Mouse (Mus musculus) c-Kit-positive CD71-positive TER-119-positive erythroid progenitor cells, embryonic 14.5 days (primary cell): ENCODE measurements around the gene Hic1.
"Not testable (repeated sequence)": the region's sequence is repeated elsewhere in the genome, so short reads cannot be mapped to it uniquely, and the experiment has no call there.

Source experiments
- DNase-seq: peaks from one replicate; pipeline ENCODE4 v3.0.0-alpha.2; 2013; ENCODE audit warnings: low spot score

Hic1 gene

GRCm38 (mm10) chr11:75192336-75193214, 23.3 kb upstream of the Hic1 start:
- peak; percentile 63 for DNase-seq

GRCm38 (mm10) chr11:75191841-75192240, 22.5 kb upstream of the Hic1 start:
- DNase-seq, result no peak

GRCm38 (mm10) chr11:75190905-75191441, 21.7 kb upstream of the Hic1 start, which contains the start of gene Dph1:
Dph1 (minus strand) TSS chr11:75191241.
- DNase-seq, result no peak

GRCm38 (mm10) chr11:75190371-75190724, 21.0 kb upstream of the Hic1 start:
- peak; percentile 86 for DNase-seq

- peak; percentile 47 for DNase-seq
Observed at GRCm38 (mm10) chr11:75189713-75190370, 20.5 kb upstream of the Hic1 start.

- DNase-seq, result no peak
Observed at GRCm38 (mm10) chr11:75184986-75185385, 15.7 kb upstream of the Hic1 start.

GRCm38 (mm10) chr11:75184573-75184972, 15.3 kb upstream of the Hic1 start:
- DNase-seq, result no peak

GRCm38 (mm10) chr11:75183917-75184570, 14.7 kb upstream of the Hic1 start:
- no peak for DNase-seq

- DNase-seq, result peak; percentile 83
Observed at GRCm38 (mm10) chr11:75178672-75179208, 9.4 kb upstream of the Hic1 start, which contains the start of gene Ovca2. Ovca2 (minus strand) TSS chr11:75178835.

GRCm38 (mm10) chr11:75178011-75178410, 8.7 kb upstream of the Hic1 start:
- DNase-seq, result no peak

GRCm38 (mm10) chr11:75174574-75174973, 5.3 kb upstream of the Hic1 start:
- DNase-seq, result not testable (repeated sequence)

GRCm38 (mm10) chr11:75173799-75174165, 4.5 kb upstream of the Hic1 start:
- no peak for DNase-seq

GRCm38 (mm10) chr11:75173095-75173798, 3.9 kb upstream of the Hic1 start:
- DNase-seq, result peak; percentile 72

GRCm38 (mm10) chr11:75172151-75173094, 3.1 kb upstream of the Hic1 start:
- no peak for DNase-seq

GRCm38 (mm10) chr11:75171186-75171865, 2.0 kb upstream of the Hic1 start:
- no peak for DNase-seq

GRCm38 (mm10) chr11:75170136-75170751, 925 bp upstream of the Hic1 start:
- DNase-seq, result peak; percentile 86

- DNase-seq, result peak; percentile 61
Observed at GRCm38 (mm10) chr11:75168590-75169361, 543 bp downstream of the Hic1 start.
